Mouse (Mus musculus): Measurements from ENCODE around the gene Gm20388. TPM values are rescaled to one million over a fixed set of nuclear protein-coding genes. Genes with fewer than 3 reads are reported as not detected.

Gene Gm20388
- total RNA-seq, 2 experiments from 2014 or later: 10.3 to 10.6 TPM

- DNase-seq (ENCODE audit: low spot score in 2 of 2): peak; percentile 89
- intact Hi-C loops (cut with DNase I): no loop called here
Measured at GRCm38 (mm10) chr8:120101068-120101972, 190.7 kb downstream of the Gm20388 start, which contains the start of gene Zdhhc7. Zdhhc7 (minus strand) TSS chr8:120101482.

DNA sequence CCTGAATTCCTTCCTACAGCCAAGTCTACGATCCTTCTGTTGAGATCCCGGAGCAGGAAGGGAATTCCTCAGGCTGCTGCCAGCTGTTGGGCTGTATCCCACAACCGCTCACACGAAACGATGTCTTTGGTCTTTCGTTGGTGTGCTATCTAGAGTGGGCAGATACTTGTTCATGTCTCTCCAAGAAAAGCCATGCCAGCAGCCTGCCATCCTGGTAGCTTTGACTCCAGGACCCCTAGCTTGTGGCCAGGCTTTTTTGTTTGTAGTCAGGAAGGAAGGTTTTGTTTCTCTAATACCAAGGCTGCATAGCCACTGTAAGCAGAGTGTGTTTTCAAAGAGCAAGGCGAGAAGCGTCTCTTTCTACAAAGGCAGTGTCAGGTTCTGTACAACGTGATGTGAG is 193.3 kb downstream of the Gm20388 start:
- no peak for DNase-seq (ENCODE audit: low spot score in 2 of 2)
- intact Hi-C loops (cut with DNase I): no loop called here

- intact Hi-C loops (cut with DNase I): no loop called here
- no peak for DNase-seq (ENCODE audit: low spot score in 2 of 2)
Measured at GRCm38 (mm10) chr8:120104721-120105272, 194.2 kb downstream of the Gm20388 start.

GRCm38 (mm10) chr8:120109149-120109548 is 198.5 kb downstream of the Gm20388 start:
- intact Hi-C loops (cut with DNase I): no loop called here
- DNase-seq (ENCODE audit: low spot score in 2 of 2): no peak

DNA sequence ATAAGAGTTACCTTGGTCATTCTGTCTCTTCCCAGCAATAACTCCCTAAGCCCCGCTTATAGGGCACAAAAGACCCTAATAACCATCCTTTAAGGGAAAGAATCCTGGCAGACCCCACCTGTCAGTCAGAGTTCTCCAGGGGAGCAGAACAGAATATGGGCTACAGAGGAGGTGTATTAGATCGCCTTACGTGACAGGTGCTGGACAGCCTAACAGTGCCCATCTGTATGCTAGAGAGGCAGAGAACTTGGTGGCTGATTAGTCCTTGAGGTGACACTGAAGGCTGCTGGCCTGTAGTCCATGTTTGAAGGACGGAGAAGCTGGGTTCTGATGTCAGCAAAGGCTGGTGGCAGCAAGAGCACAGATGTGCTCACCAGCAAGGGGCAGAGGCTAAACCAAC is 200.3 kb downstream of the Gm20388 start:
- no peak for DNase-seq (ENCODE audit: low spot score in 2 of 2)
- intact Hi-C loops (cut with DNase I): no loop called here

DNA sequence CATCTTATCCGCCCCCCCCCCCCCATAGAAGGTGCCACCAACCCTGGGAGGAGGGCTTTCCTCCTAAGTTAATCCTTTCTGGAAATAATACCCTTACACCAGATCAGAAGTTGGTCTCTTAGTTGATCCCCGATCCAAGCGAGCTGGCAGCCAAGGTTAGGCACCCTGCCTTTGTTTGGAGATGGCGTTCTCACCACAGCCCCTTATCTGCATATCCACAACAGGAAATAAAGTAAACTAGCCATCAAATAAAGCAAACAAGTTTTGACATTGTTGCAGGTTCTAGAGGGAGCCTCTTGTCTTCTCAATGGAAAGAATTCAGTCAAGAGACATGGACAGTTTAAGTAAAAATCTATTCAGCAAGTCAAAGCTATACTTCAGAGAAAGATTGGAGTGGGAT is 200.7 kb downstream of the Gm20388 start:
- intact Hi-C loops (cut with DNase I): no loop called here

GRCm38 (mm10) chr8:120112535-120112934 is 201.9 kb downstream of the Gm20388 start:
- intact Hi-C loops (cut with DNase I): no loop called here

More for the DNA sequence above, 200.7 kb downstream of the Gm20388 start:
- no peak for DNase-seq (ENCODE audit: low spot score in 2 of 2)

DNA sequence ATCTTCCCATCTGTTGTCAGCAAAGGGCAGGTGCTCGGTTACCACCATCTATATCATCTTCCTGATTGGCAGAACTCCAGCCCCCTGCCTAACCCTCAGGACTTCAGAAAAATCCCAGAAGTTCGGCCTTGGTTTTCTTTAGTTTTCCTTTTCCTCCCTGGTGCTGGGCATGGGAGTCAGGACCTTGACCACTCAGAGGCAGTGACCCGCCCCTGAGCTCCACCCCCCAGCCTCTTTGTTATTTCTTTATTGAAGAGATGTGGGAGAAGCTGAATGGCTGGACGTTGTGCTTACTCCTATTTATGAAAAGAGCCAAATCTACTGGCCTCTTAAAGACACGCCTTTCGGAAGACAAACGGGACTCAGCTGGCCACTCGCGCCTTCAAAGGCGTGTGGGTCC is 202.7 kb downstream of the Gm20388 start:
- DNase-seq (ENCODE audit: low spot score in 2 of 2): no peak
- intact Hi-C loops (cut with DNase I): no loop called here

More at GRCm38 (mm10) chr8:120112535-120112934, 201.9 kb downstream of the Gm20388 start:
- no peak for DNase-seq (ENCODE audit: low spot score in 2 of 2)

DNA sequence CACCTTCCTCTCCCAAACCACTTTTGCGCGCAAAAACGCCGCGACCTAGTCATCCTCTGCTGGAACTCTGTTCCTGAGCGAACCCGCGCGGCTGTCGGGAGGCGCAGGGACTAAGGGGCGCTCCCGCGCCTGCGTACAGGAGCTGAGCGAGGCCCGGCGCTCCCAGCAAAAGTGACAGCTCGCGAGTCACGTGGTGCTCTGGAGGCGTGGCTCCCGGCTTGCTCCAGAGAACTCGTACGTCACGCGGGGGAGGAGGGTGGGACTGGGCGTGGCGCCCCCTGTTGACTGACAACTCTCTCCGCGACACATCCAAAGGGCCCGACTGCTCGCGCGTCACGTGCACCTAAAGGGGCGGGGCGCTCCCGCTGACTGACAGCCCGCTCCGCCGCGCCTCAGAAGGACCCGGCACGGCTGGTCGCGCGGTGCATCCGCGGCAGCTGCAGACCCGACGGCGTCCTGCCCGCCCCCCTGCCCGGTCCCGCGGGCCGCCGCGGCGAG is 203.2 kb downstream of the Gm20388 start, which contains the start of gene 6430548M08Rik:
Gene 6430548M08Rik (plus strand): TSS at position 395 of the 498 bp plus-strand sequence.
- intact Hi-C loops (cut with DNase I): no loop called here
- DNase-seq (ENCODE audit: low spot score in 2 of 2): peak; percentile 100

DNA sequence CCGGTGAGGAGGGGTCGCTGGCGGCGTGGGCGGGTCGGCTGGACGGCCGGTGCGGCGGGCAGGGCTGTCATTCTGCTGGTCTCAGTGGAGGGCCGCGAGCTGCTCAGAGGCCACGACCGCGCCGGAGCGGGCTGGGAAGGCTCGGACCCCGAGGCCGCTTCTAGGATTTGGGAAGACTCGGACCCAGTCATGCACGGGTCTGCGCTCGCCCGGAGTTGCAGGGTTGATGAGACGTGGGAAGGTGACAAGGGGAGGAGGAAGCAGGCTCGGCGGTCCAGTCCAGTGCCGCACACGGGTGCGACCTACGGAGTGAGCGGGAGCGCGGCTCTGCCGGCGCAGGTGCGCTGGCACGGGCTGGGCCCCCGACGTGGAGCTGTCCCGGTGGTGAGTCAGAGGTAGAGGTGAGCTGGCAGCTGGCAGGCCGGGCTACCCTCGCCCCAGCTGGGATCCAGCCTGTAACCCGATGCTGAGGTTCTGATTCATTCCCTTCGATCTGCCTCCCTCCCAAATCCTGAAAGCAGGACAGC is 203.7 kb downstream of the Gm20388 start:
- DNase-seq (ENCODE audit: low spot score in 2 of 2): no peak
- intact Hi-C loops (cut with DNase I): no loop called here

DNA sequence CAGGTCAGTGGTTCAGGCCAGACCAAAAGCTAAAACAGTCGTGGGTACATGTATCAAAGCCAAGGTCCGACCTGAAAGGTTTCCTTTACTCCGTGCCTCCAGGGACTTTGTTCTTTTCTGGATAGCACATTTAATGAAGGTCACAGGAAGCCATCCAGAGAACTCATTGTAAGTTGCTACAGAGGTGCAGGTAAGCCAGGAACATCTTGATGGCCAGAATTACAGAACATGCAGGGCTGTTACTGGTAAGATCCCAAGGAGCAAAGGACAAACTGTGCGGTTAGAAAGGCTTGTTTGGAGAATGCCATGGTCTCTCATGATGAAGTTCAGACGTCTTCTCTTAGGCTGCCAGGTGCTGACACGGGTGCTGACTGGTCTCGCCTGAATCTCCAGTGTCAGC is 206.0 kb downstream of the Gm20388 start:
- intact Hi-C loops (cut with DNase I): no loop called here
- no peak for DNase-seq (ENCODE audit: low spot score in 2 of 2)

DNA sequence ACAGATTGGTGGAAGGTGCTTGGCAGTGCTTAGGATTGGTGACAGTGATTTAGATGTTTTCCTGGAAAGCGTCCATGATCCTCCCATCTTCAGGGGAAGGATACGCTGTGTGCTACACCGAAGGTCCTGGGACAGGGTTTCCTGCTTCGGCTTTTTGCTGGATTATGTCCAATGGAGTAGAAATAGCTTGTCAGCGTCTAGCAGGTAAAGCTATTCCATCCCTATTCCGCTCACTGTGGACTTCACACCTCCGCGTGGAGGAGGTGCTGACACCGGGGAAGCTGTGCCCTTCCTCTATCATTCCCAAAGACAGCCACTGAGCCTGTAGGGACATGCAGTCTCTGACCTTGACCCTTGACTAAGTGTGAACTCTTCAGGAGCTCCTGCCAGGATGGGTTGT is 207.5 kb downstream of the Gm20388 start:
- DNase-seq (ENCODE audit: low spot score in 2 of 2): no peak
- intact Hi-C loops (cut with DNase I): no loop called here

- DNase-seq (ENCODE audit: low spot score in 2 of 2): no peak
- intact Hi-C loops (cut with DNase I): no loop called here
Measured at GRCm38 (mm10) chr8:120118847-120119246, 208.2 kb downstream of the Gm20388 start.

DNA sequence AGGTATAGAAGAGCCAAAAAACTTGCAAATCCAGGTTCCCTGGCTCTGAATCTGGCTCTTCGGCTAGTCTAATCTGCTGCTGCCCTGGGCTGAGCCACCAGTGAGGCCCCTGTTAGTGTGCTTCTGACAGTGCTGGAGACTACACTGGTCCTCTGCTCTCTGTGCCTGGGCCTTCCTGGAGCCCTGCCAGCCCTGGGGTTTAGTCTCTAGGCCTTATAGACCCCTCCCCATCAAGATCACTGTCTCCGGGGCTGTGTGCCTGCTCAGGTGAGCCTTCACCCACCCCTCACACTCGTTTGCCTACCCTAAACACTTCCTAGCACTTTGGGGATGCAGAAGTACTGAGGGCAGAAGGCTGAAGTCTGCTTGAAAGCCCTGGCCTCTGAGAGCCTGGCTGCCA is 208.8 kb downstream of the Gm20388 start:
- intact Hi-C loops (cut with DNase I): no loop called here

GRCm38 (mm10) chr8:120119931-120120330 is 209.3 kb downstream of the Gm20388 start:
- no peak for DNase-seq (ENCODE audit: low spot score in 2 of 2)
- intact Hi-C loops (cut with DNase I): loop anchor here (2.0 kb wide), 1 partner anchor 25 kb away; no protein-coding TSS in a partner anchor

More for the DNA sequence above, 208.8 kb downstream of the Gm20388 start:
- DNase-seq (ENCODE audit: low spot score in 2 of 2): no peak

DNA sequence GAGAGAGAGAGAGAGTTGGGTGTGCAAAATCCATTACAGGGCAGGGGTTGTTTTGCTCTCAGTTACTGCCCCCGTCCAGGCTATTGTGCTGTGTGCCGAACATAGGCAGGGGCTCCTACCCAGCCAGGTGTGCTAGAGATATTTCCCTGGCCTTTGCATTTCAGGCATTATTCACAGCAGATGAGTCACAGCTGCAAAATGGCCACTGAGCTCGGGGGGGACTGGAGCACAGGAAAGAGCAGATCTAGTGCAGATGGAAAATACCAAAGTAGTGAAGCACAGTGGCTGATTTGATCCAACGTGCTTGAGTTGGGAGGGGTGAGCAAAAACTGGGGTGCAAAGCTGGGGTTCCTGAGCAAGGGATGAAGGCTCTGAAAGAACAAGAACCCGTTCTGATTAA is 210.3 kb downstream of the Gm20388 start:
- intact Hi-C loops (cut with DNase I): loop anchor here (2.0 kb wide), 1 partner anchor 24 kb away; no protein-coding TSS in a partner anchor
- DNase-seq (ENCODE audit: low spot score in 2 of 2): no peak

GRCm38 (mm10) chr8:120124261-120124660 is 213.6 kb downstream of the Gm20388 start:
- intact Hi-C loops (cut with DNase I): no loop called here
- DNase-seq (ENCODE audit: low spot score in 2 of 2): no peak

GRCm38 (mm10) chr8:120124836-120125389 is 214.3 kb downstream of the Gm20388 start:
- no peak for DNase-seq (ENCODE audit: low spot score in 2 of 2)
- intact Hi-C loops (cut with DNase I): no loop called here

GRCm38 (mm10) chr8:120126357-120127161 is 215.9 kb downstream of the Gm20388 start:
- no peak for DNase-seq (ENCODE audit: low spot score in 2 of 2)
- intact Hi-C loops (cut with DNase I): no loop called here
